Mouse (Mus musculus): ENCODE data around the gene Iqcf1.

Iqcf1 gene

DNA sequence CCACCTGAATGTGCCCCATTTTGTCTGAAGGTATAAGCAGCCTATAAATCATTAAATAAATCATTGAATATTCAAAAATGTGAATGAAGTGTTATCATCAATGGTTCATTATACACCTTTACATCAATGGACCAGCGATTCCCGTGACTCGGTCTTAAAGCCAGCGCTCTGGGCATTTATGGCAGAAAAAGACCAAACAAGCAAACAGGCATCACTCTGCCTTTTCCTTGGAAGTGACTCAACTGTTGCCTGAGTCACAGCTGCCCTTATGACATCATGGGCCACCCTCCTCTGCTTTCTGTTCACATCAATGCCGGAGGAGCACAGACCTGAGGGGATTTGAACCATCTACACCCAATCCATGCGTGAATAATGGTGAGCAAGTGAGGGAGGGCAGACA, at the start of gene Iqcf1:
TSS of gene Iqcf1 (plus strand) at position 301 of the 400 bp plus-strand sequence.
- DNase-seq (ENCODE audit: low spot score) = no peak

DNA sequence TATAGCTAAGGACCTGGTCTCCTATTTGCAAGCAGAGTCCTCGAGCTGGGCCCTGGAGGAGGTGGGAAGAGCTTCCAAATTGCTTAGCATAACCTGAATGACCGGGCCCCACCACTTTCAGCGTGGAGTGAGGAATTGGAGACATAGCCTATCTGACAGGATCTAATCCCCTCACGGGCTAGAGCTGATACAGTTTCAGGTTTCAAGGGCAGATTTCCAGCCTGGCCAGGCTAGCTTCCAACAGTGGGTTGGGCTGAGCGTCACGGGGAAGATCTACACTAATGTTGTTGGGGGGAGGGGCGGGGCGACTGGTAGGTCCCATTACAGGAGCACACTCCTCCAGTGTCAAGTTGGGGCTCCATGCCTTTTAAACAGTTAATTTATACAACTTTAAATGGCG, 49.1 kb upstream of the Iqcf1 start:
- DNase-seq (ENCODE audit: low spot score) = peak; percentile 63

DNA sequence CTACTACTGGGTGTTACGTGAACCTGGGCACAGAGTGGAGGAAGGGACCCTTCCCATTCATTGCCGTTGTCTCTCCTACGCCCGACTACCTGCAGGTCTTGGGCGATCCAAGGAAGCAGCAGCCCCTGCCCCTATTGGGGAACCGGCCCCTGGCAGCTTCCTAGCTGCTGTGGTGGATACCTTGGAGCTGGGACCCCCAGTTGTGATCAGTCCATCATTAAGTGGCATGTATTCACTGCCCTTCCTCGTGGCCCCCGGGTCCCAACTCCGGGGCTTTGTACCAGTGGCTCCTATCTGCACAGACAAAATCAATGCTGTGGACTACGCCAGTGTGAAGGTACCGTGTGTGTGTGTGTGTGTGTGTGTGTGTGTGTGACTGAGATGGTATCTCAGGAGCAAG, 48.5 kb upstream of the Iqcf1 start:
- DNase-seq (ENCODE audit: low spot score) = no peak

DNA sequence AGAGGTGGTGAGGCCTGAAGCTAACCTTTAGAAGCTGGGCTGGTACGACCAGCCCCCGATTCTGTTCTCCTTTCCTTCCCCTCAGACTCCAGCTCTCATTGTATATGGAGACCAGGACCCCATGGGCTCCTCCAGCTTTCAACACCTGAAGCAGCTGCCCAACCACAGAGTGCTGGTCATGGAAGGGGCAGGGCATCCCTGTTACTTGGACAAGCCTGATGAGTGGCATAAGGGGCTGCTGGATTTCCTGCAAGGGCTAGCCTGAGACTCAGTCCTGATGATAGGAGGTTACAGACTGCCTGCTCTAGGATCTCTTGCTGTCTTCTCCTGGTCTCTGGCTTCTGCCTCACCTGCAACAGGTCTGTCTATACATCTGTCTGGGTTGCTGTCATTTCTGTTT, 47.9 kb upstream of the Iqcf1 start:
- DNase-seq (ENCODE audit: low spot score) = no peak

DNA sequence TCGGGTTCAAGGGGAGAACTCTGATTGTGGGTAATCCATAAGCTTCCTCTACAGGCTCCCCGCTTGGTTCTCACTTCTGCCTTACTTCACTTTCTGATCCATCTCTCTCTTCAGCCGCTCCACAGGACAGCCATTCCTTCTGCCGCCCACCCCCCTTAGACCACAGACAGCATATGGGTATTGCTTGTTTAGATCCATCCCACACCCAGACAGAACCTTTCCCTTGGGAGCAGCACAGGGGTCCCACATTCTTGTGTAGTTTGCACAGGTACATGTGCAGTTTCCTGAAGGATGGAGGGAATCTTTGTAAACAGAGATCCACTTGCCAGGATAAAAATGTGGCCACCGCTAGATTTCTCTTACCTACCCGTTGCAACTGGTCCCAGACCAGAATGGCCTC, 47.4 kb upstream of the Iqcf1 start:
- DNase-seq (ENCODE audit: low spot score) = no peak

DNA sequence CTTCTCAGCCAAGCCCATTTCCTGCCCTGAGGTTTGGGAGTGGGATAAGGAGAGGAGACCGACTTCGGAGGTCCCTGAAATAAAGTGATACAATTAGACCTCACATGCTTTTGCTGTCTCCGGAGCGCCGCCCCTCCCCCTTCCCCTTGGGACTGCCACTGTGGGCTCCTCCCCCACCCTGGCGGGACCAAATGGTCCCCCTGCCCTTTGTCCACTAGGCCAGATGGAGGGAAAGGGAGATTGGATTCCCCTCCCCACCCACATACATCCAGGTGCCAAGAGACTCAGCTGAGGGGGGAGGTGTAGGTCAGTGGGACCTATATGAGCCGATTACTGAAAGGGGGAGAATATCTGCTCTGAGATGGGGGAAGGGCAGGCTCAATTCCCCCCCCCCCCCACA, 46.9 kb upstream of the Iqcf1 start:
- DNase-seq (ENCODE audit: low spot score) = no peak

DNA sequence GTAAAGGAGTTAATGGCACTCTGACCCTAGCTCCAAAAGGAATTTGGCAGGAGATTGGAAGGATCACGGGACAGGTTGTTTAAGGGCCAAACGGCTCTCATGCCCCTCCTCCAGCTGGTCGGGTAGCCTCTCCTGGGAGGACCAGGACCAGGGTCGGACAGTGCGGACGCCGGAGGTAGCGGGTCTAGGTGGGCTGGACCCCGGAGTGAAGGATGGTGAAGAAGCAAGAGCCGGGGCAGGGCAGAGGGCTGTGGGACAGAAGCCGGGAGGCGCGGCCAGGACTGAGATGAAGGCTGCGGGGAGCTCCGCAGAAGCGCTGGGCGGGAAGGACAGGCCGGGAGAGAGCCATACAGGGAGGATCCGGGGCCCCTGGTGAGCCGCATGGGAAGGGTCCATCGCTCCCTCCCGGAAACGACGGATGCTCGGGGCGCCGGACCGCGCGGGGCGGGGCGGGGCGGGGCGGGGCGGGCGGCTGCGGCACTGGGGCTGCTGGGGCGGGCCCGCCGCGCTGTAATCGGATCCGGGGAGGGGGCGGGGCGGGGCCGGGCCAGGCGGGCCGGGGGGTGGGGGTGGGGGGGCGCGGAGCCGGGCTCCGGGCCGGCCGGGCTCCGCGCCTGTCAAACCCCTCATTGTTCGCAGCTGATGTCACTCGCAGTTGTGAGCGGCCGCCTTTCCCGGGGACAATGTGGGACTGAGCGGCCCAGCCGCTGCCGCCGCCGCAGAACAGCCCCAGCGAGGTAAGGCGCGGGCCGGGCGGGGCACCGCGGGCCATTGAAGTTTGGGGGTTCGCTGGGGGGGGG, 46.3 kb upstream of the Iqcf1 start, which contains the start of gene Pcbp4:
TSS of gene Pcbp4 (plus strand) at position 21 of the 800 bp plus-strand sequence.
- peak; percentile 65 for DNase-seq (ENCODE audit: low spot score)

DNA sequence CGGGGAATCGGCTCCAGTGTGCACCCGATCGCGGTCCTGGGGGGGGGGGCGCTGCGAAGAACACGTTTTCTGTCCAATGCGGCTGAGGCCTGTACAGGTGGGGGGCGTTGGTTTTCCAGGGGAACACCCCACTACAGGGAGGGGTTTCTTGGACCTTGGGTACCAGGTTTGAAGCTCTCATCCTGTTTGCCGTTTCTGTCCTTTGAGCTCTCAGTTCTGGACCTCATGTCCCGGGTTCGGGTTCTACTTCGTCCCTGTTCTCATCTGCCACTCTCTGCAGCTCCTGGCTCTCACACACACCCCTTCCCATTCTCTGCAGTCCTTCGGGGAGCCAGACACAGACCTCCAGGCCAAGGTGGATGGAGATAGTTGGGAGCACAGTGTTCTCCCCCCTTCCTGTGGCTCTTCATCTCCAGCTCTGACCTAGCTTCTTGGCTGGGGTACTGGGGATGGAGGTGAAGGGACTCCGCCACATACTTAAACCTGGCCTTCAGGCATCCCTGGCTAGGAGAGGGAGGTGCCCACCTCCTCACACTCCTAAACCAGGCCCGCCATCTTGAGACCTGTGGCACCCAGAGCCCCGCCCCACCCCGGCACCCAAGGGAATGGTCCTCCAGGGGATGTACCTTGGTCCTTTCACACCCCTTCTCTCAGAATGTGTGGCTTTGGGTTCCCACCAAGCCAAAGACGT, 45.6 kb upstream of the Iqcf1 start:
- no peak for DNase-seq (ENCODE audit: low spot score)

DNA sequence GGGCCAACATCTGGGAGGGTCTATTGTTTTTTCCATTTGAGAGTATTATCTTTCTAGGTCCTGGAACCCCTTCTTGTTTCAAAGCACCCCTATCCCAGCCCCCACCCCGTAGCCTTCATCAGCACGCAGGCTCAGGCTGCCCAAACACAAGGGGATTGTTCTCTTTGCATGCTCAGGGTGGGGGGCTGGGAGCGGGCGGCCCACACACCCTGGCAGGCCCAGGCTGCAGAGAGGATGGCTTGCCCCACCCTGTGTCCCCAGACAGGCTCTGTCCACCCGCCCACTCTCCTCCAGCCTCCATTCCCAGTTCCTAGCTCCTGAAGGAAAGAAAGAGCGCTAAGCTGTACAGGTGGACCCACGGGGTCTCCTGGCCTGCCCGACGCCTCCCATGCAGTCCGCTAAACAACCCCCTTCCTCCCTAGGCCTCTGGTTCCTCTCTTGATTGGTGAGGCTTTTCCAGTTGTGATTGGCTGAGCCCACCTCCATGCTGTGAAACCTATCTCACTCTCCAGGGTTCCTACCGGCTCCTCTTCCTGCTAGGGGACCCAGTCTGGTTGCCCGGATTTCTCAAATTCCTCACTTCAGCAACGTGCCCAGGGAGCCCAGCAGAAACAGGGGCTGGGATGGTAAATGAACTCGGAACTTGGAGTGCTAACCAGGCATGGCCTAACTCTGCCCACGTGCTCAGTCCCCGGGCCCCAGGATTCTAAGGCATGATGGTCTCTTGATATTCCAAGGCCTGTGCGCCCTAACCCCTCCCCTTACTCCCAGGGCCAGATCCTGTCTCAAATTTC, 44.7 kb upstream of the Iqcf1 start:
- no peak for DNase-seq (ENCODE audit: low spot score)

DNA sequence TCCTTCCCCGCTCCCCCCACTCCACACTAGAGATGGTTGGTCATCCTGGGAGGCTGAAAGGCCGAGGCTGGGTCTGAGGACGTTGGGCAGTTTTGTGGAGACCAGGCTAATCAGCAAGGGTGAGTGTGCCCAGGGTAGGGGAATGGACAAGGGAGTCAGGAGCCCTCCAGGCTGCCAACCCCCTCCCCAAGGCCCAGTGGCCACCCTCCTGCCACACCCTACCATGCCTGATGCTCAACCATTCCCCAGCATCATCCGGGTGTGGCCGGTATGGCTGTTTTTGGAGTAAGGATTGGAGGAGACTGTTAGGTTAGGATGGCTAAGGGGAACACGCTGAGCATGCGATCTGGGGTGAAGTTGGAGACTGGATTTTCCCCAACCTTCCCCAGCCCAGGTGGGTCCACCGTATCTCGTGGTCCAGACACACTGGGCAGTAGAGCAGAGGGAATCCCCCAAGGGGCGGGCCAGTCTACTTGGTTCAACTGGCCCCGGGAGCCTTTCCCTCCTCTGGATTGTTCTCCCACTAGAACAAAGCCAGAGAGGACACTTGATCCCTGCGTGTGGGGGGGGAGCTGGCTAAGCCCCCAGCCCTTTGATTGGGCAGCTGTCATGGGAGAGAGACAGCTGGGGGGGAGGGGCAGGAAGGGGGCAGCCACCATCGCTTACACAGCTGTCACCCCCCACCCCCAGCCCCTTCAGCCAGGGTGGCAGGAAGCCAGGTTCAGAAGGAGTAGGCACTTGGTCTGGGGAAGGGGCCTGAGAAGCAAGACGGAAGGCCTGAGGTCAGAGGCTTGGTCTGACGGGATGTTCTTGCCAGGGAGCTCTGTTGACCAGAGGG, 43.2 kb upstream of the Iqcf1 start:
- no peak for DNase-seq (ENCODE audit: low spot score)

DNA sequence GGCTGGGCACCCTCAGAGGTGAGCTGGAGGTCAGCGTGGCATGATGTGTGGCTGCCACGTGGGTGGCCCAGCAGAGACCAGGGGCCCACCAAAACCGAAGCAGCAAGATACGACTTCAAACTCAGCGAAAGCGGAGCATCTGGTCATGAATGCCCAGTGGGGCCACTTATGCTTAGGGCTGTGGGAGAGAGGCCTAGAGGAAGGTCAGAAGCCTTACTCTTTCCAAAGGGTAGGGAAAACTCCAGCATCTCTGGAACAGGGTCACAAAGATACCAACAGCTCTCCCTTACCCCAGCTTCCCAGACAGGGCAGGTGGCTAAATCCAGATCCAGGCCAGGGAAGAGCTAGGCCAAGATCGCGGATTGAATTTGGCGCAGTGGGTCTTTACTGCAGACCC, 42.6 kb upstream of the Iqcf1 start:
- DNase-seq (ENCODE audit: low spot score) = no peak

DNA sequence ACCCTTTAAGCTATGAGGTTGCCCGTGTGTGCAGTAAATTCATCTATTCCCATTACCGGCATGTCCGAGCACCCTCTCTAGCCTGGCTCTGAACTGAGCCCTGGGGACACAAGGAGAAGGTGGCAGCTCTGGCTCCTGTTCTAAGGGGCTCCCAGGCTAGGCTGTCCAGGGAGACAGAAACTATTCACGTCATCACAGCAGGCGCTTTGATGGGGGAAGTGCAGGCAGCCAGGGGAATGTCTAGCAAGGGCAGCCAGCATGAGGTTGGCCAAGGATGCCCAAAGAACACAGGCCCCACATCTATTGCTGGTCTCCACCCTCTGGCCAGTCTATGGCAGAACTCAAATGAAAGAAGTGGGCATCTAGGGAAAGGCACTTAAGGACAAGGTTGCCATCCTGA, 41.8 kb upstream of the Iqcf1 start:
- DNase-seq (ENCODE audit: low spot score) = no peak

DNA sequence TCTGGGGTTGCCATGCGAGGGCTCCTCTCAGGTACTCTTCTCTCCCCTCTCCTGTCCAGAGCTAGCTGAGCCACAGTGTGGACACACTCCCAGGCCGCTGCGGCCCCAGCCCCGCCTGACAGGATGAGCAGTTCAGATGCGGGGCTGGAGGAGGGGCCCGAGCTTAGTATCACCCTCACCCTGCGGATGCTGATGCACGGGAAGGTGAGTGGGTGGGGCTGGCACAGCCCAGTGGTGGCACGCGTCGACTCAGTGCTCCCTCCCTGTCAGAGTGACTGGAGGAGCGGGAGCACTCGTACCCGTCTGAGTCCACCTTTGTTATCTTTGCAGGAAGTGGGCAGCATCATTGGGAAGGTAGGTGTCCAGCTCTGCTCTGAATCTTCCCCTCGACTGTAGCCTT, 39.8 kb upstream of the Iqcf1 start:
- no peak for DNase-seq (ENCODE audit: low spot score)

DNA sequence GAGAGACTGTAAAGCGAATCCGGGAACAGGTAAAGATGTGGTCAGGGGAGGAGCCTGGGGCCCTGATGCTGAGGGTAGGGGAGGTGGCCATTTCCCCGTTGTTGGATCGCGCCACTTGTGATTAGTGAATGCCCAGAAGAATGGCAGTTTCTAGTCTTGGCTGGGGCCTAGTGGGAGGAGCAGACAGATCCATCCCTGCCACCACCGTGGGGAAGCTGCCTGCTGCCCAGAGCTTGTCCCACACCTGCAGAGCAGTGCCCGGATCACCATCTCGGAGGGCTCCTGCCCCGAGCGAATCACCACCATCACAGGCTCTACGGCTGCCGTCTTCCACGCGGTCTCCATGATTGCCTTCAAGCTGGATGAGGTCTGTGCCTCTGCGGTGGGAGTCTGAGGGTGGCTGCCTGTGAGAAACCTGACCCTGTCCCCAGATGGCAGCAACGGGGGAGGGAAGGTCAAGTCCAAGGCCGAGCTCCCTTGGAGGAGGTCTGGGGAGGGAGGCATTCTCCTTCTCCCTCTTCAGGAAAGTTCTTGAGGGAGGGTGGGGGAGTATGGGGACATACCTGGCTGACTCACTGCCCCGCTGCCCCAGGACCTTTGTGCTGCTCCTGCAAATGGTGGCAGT, 39.3 kb upstream of the Iqcf1 start:
- no peak for DNase-seq (ENCODE audit: low spot score)

DNA sequence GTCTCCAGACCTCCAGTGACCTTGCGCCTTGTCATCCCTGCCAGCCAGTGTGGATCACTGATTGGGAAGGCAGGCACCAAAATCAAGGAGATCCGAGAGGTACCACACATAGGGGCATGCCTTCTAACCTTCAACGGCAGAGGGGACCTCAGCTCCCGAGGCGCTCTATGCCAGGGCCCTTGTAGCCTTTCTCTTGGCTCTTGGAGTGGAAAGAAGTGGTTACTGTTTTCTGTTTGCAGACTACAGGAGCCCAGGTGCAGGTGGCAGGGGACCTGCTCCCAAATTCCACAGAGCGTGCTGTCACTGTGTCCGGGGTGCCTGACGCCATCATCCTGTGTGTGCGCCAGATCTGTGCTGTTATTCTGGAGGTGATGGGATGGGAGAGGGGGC, 38.7 kb upstream of the Iqcf1 start:
- DNase-seq (ENCODE audit: low spot score) = no peak

DNA sequence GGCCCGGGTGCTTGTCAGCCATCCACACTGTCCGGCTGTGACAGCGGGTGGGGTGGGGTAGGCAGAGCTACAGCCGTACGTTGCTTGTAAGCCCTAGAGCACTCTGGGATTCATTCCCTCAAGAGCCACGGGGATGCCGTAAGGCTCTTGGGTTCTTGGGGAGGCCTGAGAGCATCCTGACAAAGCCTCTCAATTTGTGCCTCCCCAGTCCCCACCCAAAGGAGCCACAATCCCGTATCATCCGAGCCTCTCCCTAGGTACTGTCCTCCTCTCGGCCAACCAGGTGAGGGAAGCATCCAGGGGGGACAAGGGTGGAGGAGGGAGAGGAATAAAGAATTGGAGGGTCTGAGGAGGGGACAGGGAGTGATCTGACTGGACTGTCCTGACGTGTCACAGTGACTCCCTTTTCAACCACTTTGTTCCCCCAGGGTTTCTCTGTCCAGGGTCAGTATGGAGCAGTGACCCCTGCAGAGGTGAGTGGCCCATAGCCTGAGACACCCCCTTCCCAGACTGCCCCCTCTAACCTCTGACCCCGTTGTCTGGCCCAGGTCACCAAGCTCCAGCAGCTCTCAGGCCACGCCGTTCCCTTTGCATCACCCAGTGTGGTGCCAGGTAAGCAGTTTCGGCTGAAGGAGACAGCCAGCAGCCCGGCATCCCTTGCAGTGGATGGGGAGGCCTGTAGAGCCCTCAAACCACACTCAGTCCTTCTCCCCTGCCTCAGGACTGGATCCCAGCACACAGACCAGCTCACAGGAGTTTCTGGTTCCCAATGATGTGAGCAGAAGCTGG, 37.9 kb upstream of the Iqcf1 start:
- no peak for DNase-seq (ENCODE audit: low spot score)

DNA sequence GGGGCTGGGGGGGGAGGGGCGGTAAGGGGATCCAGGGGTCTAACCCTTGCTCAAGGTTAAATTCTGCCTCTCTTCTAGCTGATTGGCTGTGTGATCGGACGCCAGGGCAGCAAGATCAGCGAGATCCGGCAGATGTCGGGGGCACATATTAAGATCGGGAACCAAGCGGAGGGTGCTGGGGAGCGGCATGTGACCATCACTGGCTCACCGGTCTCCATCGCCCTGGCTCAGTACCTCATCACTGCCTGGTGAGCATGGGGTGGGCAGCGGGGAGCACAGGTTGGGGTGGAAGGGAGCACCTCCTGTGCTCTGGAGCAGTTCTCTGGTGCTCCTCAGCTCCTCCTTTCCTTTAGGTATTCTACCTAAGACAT, 37.4 kb upstream of the Iqcf1 start:
- no peak for DNase-seq (ENCODE audit: low spot score)

DNA sequence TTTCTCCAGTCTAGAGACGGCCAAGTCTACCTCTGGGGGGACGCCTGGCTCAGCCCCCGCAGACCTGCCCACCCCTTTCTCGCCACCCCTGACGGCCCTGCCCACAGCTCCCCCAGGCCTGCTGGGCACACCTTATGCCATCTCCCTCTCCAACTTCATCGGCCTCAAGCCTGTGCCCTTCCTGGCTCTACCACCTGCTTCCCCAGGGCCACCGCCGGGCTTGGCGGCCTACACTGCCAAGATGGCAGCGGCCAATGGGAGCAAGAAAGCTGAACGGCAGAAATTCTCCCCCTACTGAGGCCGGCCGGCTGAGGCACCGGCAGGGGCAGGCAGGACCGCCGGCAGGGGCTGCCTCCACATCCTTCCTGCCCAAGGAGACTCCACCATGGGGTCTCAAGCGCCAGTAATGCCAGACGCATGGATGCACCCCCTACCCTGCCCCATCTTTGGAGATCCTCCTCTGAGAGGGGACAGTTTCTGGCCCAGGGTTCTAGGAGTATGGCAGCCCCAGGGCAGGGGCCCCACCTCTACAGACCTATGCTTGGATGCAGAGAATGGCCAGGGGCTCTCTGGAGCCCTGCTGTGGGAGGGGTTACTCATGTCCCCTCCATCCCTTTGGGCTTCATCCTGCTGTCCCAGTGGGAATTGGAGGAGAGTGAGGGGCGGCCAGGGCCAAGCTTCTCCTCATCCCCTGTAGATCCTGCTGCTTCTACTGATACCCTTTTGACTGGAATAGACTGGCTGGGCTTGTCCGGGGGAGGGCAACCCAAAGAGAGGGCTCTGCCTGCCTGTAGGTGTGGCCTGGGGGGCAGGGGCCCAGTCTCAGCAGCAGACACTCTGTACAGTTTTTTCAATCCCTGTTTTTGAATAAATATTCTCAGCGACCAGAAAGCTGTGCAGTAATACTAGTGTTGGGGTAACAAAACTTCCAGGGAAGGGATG, 36.4 kb upstream of the Iqcf1 start:
- DNase-seq (ENCODE audit: low spot score) = no peak

DNA sequence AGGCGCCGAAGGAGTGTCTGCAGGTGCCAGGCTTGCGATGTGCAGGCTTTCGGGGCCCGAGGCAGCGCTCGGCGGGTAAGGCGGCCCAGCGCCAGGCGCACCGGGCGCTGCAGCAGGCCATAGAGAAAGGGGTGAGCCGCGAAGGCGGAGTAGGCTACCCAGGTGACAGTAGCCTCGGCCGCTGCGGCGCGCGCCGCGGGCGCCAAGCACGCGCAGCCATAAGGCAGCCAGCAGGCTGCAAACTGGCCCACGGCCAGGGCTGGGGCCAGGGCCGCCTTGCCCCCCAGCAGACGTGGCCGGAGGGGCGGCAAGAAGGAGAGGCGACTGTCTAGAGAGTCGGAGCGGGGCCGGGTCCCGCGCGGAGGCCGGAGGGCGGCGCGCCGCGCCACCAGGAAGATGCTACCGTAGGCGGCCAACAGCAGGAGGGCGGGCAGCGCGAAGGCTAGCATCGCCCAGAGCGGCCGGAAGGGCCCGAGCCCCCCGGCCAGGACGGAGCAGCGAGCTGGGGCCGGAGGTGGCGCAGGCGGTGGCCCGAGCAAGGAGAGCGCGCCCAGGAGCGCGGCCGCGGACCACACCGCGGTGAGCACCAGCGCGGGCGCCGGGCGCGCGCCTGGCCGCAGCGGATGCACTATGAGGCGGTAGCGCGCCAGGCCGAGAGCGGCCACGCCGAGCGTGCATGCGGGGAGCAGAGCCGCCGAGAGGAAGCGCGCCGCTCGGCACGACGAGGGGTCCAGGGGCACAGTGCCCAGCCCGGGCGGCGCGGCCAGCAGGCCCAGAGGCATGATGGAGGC, 34.8 kb upstream of the Iqcf1 start:
- peak; percentile 55 for DNase-seq (ENCODE audit: low spot score)

All from ovary, postnatal 36 days (tissue).